Mouse (Mus musculus) spleen, postnatal 4 days (tissue): ENCODE measurements around the gene Olfr588-ps1.
"Not testable (repeated sequence)": the region's sequence is repeated elsewhere in the genome, so short reads cannot be mapped to it uniquely, and the experiment has no call there.

Experiments
- DNase-seq, 2 experiments: peaks; one replicate each; pipeline ENCODE4 v3.0.0; 2022; ENCODE audit warnings: low spot score in 2 of 2

The Olfr588-ps1 gene

GRCm38 (mm10) chr7:103140579-103140978, at the start of gene Olfr588-ps1:
TSS of gene Olfr588-ps1 (plus strand) at chr7:103140879.
- DNase-seq = no peak

- DNase-seq = no peak
Observed at GRCm38 (mm10) chr7:103097420-103097819, 43.3 kb upstream of the Olfr588-ps1 start, which contains the start of gene Olfr585. TSS of gene Olfr585 (plus strand) at chr7:103097720.

GRCm38 (mm10) chr7:103119406-103119805, 21.3 kb upstream of the Olfr588-ps1 start:
- no peak for DNase-seq

- DNase-seq = no peak
Observed at GRCm38 (mm10) chr7:103125538-103125937, 15.1 kb upstream of the Olfr588-ps1 start, which contains the start of gene Olfr586. TSS of gene Olfr586 (minus strand) at chr7:103125638.

- no peak for DNase-seq
Observed at GRCm38 (mm10) chr7:103156256-103156655, 15.6 kb downstream of the Olfr588-ps1 start, which contains the start of gene Olfr589. TSS of gene Olfr589 (minus strand) at chr7:103156356.

- no peak for DNase-seq
Observed at GRCm38 (mm10) chr7:103169697-103170096, 29.0 kb downstream of the Olfr588-ps1 start.

- no peak for DNase-seq
Observed at GRCm38 (mm10) chr7:103178240-103178639, 37.6 kb downstream of the Olfr588-ps1 start, which contains the start of gene Olfr591. TSS of gene Olfr591 (minus strand) at chr7:103178340.

DNA sequence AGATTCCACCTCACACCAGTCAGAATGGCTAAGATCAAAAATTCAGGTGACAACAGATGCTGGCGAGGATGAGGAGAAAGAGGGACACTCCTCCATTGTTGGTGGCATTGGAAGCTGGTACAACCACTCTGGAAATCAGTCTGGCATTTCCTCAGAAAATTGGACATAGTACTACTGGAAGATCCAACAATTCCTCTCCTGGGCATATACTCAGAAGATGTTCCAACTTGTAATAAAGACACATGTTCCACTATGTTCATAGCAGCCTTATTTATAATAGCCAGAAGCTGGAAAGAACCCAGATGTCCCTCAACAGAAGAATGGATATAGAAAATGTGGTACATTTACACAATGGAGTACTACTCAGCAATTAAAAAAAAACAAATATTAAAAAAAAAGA, 43.8 kb downstream of the Olfr588-ps1 start, which contains the start of gene Olfr592:
Gene Olfr592 (plus strand): TSS at position 301 of the 400 bp plus-strand sequence.
- not testable (repeated sequence) for DNase-seq
